Mouse (Mus musculus): Measurements from ENCODE around the gene Mme.

DNA sequence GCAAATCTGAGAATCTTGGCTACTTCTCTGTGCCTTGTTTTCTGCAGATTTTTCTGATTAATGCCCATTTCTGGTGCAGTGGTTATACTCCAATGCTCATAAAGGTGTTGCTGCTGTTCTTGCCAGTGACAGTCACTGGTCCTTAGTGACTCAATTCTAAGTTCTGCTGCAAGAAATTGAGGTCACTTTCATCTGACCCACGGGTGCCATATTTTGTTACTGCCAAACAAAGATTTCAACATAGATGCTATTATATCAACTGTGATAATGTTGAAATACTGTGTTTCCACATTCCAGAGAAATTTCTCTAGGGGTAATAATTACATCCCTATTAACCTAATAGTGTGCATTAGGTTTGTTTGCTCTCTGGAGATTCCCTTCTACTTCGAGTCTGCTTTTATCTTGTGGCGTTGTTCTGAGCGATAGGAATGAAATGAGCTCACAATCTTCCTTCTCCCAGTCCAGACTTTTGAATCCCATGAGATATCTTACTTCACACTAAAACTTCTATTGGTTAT lies 153.1 kb downstream of the Mme start:
- TF ChIP-seq CTCF (IDR thresholded peaks at IDR 0.05; ENCODE audit: borderline replicate concordance, control insufficient read depth, extremely low read depth, insufficient read depth, low read length, poor library complexity), result no peak
- TF ChIP-seq POLR2A (IDR thresholded peaks at IDR 0.05; ENCODE audit: control insufficient read depth, extremely low read depth, insufficient read depth, low read length, poor library complexity), result no peak
